Mouse (Mus musculus): ENCODE results near the gene Aebp2. TPM values are rescaled to one million over a fixed set of nuclear protein-coding genes. Genes with fewer than 3 reads are reported as not detected.

Aebp2 gene
- polyA plus RNA-seq, 1 experiment from 2014 or later = 13.0 TPM

DNA sequence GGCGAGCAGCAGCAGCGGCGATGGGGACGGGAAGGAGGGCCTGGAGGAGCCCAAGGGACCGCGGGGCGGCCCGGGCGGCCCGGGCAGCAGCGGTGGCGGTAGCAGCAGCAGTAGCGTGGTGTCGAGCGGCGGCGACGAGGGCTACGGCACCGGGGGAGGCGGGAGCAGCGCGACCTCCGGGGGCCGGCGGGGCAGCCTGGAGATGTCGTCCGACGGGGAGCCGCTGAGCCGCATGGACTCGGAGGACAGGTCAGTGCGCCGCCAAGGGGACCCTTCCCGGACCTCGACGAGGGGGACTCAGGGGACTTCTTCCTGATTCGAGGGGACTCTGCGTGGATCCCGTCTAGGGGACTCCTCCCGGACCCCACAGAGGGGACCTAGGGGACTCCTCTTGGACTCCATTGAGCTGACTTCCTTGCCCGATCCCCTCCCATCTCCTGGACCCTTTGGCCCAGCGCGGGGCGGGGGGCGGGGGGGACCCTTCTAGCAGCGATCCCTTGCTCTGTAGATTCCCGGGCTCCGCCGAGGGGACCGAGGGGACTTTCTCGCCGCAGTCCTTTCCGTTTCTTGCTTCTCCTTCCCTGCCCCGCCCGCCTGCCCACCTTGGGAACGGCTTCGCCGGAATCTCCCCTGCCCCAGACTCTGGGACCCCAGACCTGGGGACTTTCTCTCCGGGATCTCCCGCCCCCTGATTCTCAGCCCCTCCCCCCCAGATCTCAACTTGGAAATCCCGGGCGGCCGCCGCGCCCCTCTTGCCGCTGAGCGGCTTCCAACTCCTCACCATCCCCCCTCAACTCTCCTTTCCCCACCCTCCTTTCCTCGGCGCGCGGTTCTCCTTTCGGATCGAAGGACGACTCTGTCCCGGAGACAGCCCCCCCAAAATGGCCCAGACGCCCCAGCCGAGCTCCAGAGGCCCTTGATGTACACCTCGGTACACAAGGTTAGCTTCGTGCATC, 1.9 kb downstream of the Aebp2 start:
- peaks cover 4% of the 10 kb centered on the region for H3K4me1 ChIP-seq (ENCODE audit: control insufficient read depth, insufficient read depth, low read length)
- ATAC-seq (replicated peaks; ENCODE audit: insufficient number of reproducible peaks, low FRiP score, low TSS enrichment, low read depth) = peak; percentile 22
- peak overlapping the region; percentile 89 for H3K27ac ChIP-seq (replicated peaks; ENCODE audit: low read depth, low read length)
- H3K9ac ChIP-seq (replicated peaks; ENCODE audit: low read length) = peak overlapping the region; percentile 98
- peak; percentile 66 for DNase-seq (ENCODE audit: low spot score)
- no peaks in the 10 kb centered on the region for H3K9me3 ChIP-seq (replicated peaks; ENCODE audit: control insufficient read depth, low read length)
- no peaks in the 10 kb centered on the region for H3K36me3 ChIP-seq (replicated peaks; ENCODE audit: control insufficient read depth, insufficient read depth, low read depth, low read length)
- peak overlapping the region; percentile 50 for H3K4me2 ChIP-seq (ENCODE audit: low read depth, low read length)
- no peaks in the 10 kb centered on the region for H3K27me3 ChIP-seq (ENCODE audit: control insufficient read depth, insufficient read depth, low read length)
- H3K4me3 ChIP-seq (ENCODE audit: low read depth, low read length) = peak overlapping the region; percentile 99
- under 1% methylated on average over 75 of the region's 80 CpGs for WGBS

- no peak for ATAC-seq (replicated peaks; ENCODE audit: insufficient number of reproducible peaks, low FRiP score, low TSS enrichment, low read depth)
- WGBS = 88% methylated on average over 4 of the region's 4 CpGs
- H3K4me2 ChIP-seq (ENCODE audit: low read depth, low read length) = no peak overlapping the region
- peaks cover 4% of the 10 kb centered on the region for H3K4me1 ChIP-seq (ENCODE audit: control insufficient read depth, insufficient read depth, low read length)
- H3K27me3 ChIP-seq (ENCODE audit: control insufficient read depth, insufficient read depth, low read length) = no peaks in the 10 kb centered on the region
- H3K9ac ChIP-seq (replicated peaks; ENCODE audit: low read length) = no peak overlapping the region
- H3K9me3 ChIP-seq (replicated peaks; ENCODE audit: control insufficient read depth, low read length) = no peaks in the 10 kb centered on the region
- DNase-seq (ENCODE audit: low spot score) = no peak
- H3K36me3 ChIP-seq (replicated peaks; ENCODE audit: control insufficient read depth, insufficient read depth, low read depth, low read length) = no peaks in the 10 kb centered on the region
- H3K4me3 ChIP-seq (ENCODE audit: low read depth, low read length) = no peak overlapping the region
- no peak overlapping the region for H3K27ac ChIP-seq (replicated peaks; ENCODE audit: low read depth, low read length)
Measured at GRCm38 (mm10) chr6:140629176-140629859, 6.9 kb downstream of the Aebp2 start.

GRCm38 (mm10) chr6:140630306-140630705, 7.8 kb downstream of the Aebp2 start:
- ATAC-seq (replicated peaks; ENCODE audit: insufficient number of reproducible peaks, low FRiP score, low TSS enrichment, low read depth) = no peak
- Histone ChIP-seq H3K27me3 (ENCODE audit: control insufficient read depth, insufficient read depth, low read length) (no peaks in the 10 kb centered on the region), H3K36me3 (replicated peaks; ENCODE audit: control insufficient read depth, insufficient read depth, low read depth, low read length) (no peaks in the 10 kb centered on the region), H3K4me1 (ENCODE audit: control insufficient read depth, insufficient read depth, low read length) (peaks cover 4% of the 10 kb centered on the region), H3K27ac (replicated peaks; ENCODE audit: low read depth, low read length) (no peak overlapping the region), H3K9ac (replicated peaks; ENCODE audit: low read length) (no peak overlapping the region), H3K4me3 (ENCODE audit: low read depth, low read length) (no peak overlapping the region), H3K9me3 (replicated peaks; ENCODE audit: control insufficient read depth, low read length) (no peaks in the 10 kb centered on the region), H3K4me2 (ENCODE audit: low read depth, low read length) (no peak overlapping the region)
- WGBS = 71% methylated on average over 4 of the region's 4 CpGs
- no peak for DNase-seq (ENCODE audit: low spot score)

GRCm38 (mm10) chr6:140633616-140634015, 11.2 kb downstream of the Aebp2 start:
- H3K4me2 ChIP-seq (ENCODE audit: low read depth, low read length) = no peak overlapping the region
- ATAC-seq (replicated peaks; ENCODE audit: insufficient number of reproducible peaks, low FRiP score, low TSS enrichment, low read depth) = no peak
- H3K27ac ChIP-seq (replicated peaks; ENCODE audit: low read depth, low read length) = no peak overlapping the region
- no peak overlapping the region for H3K4me3 ChIP-seq (ENCODE audit: low read depth, low read length)
- H3K4me1 ChIP-seq (ENCODE audit: control insufficient read depth, insufficient read depth, low read length) = no peaks in the 10 kb centered on the region
- no peaks in the 10 kb centered on the region; the same call in 1 of the 2 replicates for H3K36me3 ChIP-seq (replicated peaks; ENCODE audit: control insufficient read depth, insufficient read depth, low read depth, low read length)
- H3K27me3 ChIP-seq (ENCODE audit: control insufficient read depth, insufficient read depth, low read length) = no peaks in the 10 kb centered on the region
- DNase-seq (ENCODE audit: low spot score) = no peak
- no peaks in the 10 kb centered on the region for H3K9me3 ChIP-seq (replicated peaks; ENCODE audit: control insufficient read depth, low read length)
- 92% methylated on average over 8 of the region's 8 CpGs for WGBS
- H3K9ac ChIP-seq (replicated peaks; ENCODE audit: low read length) = no peak overlapping the region

- ATAC-seq (replicated peaks; ENCODE audit: insufficient number of reproducible peaks, low FRiP score, low TSS enrichment, low read depth) (no peak), DNase-seq (ENCODE audit: low spot score) (no peak)
- no peaks in the 10 kb centered on the region for H3K4me1 ChIP-seq (ENCODE audit: control insufficient read depth, insufficient read depth, low read length)
- H3K9me3 ChIP-seq (replicated peaks; ENCODE audit: control insufficient read depth, low read length) = no peaks in the 10 kb centered on the region
- H3K27ac ChIP-seq (replicated peaks; ENCODE audit: low read depth, low read length) = no peak overlapping the region
- H3K4me2 ChIP-seq (ENCODE audit: low read depth, low read length) = no peak overlapping the region
- 90% methylated on average over 4 of the region's 4 CpGs for WGBS
- H3K36me3 ChIP-seq (replicated peaks; ENCODE audit: control insufficient read depth, insufficient read depth, low read depth, low read length) = no peaks in the 10 kb centered on the region; the same call in none of the 2 replicates
- H3K9ac ChIP-seq (replicated peaks; ENCODE audit: low read length) = no peak overlapping the region
- no peaks in the 10 kb centered on the region for H3K27me3 ChIP-seq (ENCODE audit: control insufficient read depth, insufficient read depth, low read length)
- no peak overlapping the region for H3K4me3 ChIP-seq (ENCODE audit: low read depth, low read length)
Measured at GRCm38 (mm10) chr6:140636290-140636689, 13.8 kb downstream of the Aebp2 start.

DNA sequence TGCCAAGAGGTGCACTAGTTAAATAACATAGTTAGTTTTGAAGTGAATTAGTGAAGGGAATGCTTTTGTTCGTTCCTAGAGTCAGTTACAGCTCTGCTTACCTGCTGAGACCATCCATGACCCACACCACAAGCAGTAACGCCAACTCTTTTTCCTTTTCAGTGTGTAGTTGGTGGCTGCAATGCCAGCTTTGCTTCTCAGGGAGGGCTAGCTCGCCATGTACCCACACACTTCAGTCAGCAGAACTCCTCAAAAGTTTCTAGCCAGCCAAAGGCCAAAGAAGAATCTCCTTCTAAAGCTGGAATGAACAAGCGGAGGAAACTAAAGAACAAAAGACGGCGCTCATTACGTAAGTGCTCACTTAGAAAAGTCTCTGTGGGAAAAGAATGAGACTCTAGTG, 19.5 kb downstream of the Aebp2 start:
- Histone ChIP-seq H3K9ac (replicated peaks; ENCODE audit: low read length) (no peak overlapping the region), H3K27me3 (ENCODE audit: control insufficient read depth, insufficient read depth, low read length) (no peaks in the 10 kb centered on the region), H3K4me2 (ENCODE audit: low read depth, low read length) (no peak overlapping the region), H3K4me3 (ENCODE audit: low read depth, low read length) (no peak overlapping the region), H3K36me3 (replicated peaks; ENCODE audit: control insufficient read depth, insufficient read depth, low read depth, low read length) (peaks cover 8% of the 10 kb centered on the region), H3K27ac (replicated peaks; ENCODE audit: low read depth, low read length) (no peak overlapping the region), H3K9me3 (replicated peaks; ENCODE audit: control insufficient read depth, low read length) (no peaks in the 10 kb centered on the region), H3K4me1 (ENCODE audit: control insufficient read depth, insufficient read depth, low read length) (no peaks in the 10 kb centered on the region)
- WGBS = 90% methylated on average over 7 of the region's 7 CpGs
- DNase-seq (ENCODE audit: low spot score) = no peak
- no peak for ATAC-seq (replicated peaks; ENCODE audit: insufficient number of reproducible peaks, low FRiP score, low TSS enrichment, low read depth)

GRCm38 (mm10) chr6:140642655-140643054, 20.2 kb downstream of the Aebp2 start:
- DNase-seq (ENCODE audit: low spot score) = no peak
- H3K4me3 ChIP-seq (ENCODE audit: low read depth, low read length) = no peak overlapping the region
- no peak overlapping the region for H3K27ac ChIP-seq (replicated peaks; ENCODE audit: low read depth, low read length)
- peaks cover 8% of the 10 kb centered on the region for H3K36me3 ChIP-seq (replicated peaks; ENCODE audit: control insufficient read depth, insufficient read depth, low read depth, low read length)
- ATAC-seq (replicated peaks; ENCODE audit: insufficient number of reproducible peaks, low FRiP score, low TSS enrichment, low read depth) = no peak
- no peaks in the 10 kb centered on the region for H3K9me3 ChIP-seq (replicated peaks; ENCODE audit: control insufficient read depth, low read length)
- H3K4me2 ChIP-seq (ENCODE audit: low read depth, low read length) = no peak overlapping the region
- WGBS = 94% methylated on average over 12 of the region's 12 CpGs
- no peak overlapping the region for H3K9ac ChIP-seq (replicated peaks; ENCODE audit: low read length)
- H3K27me3 ChIP-seq (ENCODE audit: control insufficient read depth, insufficient read depth, low read length) = no peaks in the 10 kb centered on the region
- no peaks in the 10 kb centered on the region for H3K4me1 ChIP-seq (ENCODE audit: control insufficient read depth, insufficient read depth, low read length)

GRCm38 (mm10) chr6:140645931-140646330, 23.5 kb downstream of the Aebp2 start:
- no peak overlapping the region for H3K4me2 ChIP-seq (ENCODE audit: low read depth, low read length)
- no peak overlapping the region for H3K4me3 ChIP-seq (ENCODE audit: low read depth, low read length)
- no peak overlapping the region for H3K27ac ChIP-seq (replicated peaks; ENCODE audit: low read depth, low read length)
- DNase-seq (ENCODE audit: low spot score) (no peak), ATAC-seq (replicated peaks; ENCODE audit: insufficient number of reproducible peaks, low FRiP score, low TSS enrichment, low read depth) (no peak)
- no peaks in the 10 kb centered on the region for H3K27me3 ChIP-seq (ENCODE audit: control insufficient read depth, insufficient read depth, low read length)
- peaks cover 10% of the 10 kb centered on the region for H3K36me3 ChIP-seq (replicated peaks; ENCODE audit: control insufficient read depth, insufficient read depth, low read depth, low read length)
- H3K9ac ChIP-seq (replicated peaks; ENCODE audit: low read length) = no peak overlapping the region
- H3K9me3 ChIP-seq (replicated peaks; ENCODE audit: control insufficient read depth, low read length) = no peaks in the 10 kb centered on the region
- H3K4me1 ChIP-seq (ENCODE audit: control insufficient read depth, insufficient read depth, low read length) = no peaks in the 10 kb centered on the region

Data from embryonic facial prominence, embryonic 11.5 days (tissue).